Mouse (Mus musculus): ENCODE measurements at regions not wholly inside any gene's neighbourhood (a gene's known extent, or its start where the extent isn't known, plus 50 kb on each side); places are given as distances from the start of the nearest gene placed in this dataset.

- DNase-seq (ENCODE audit: low spot score in 2 of 2): no peak
Observed at GRCm38 (mm10) chr5:26338191-26338590, 80.7 kb downstream of the Gm7361 start.

GRCm38 (mm10) chr5:26339266-26339665 is 81.8 kb downstream of the Gm7361 start:
- DNase-seq (ENCODE audit: low spot score in 2 of 2): no peak

- no peak for DNase-seq (ENCODE audit: low spot score in 2 of 2)
Observed at GRCm38 (mm10) chr5:26355156-26355555, 97.7 kb downstream of the Gm7361 start.

- no peak for DNase-seq (ENCODE audit: low spot score in 2 of 2)
Observed at GRCm38 (mm10) chr5:26359082-26359481, 101.6 kb downstream of the Gm7361 start.

- DNase-seq (ENCODE audit: low spot score in 2 of 2): no peak
Observed at GRCm38 (mm10) chr5:26374175-26374984, 116.9 kb downstream of the Gm7361 start.

GRCm38 (mm10) chr5:26407088-26407672 is 149.7 kb downstream of the Gm7361 start:
- no peak for DNase-seq (ENCODE audit: low spot score in 2 of 2)

GRCm38 (mm10) chr5:26413185-26413584 is 155.7 kb downstream of the Gm7361 start:
- no peak for DNase-seq (ENCODE audit: low spot score in 2 of 2)

- DNase-seq (ENCODE audit: low spot score in 2 of 2): no peak
Observed at GRCm38 (mm10) chr5:26444331-26445200, 187.1 kb downstream of the Gm7361 start.

- DNase-seq (ENCODE audit: low spot score in 2 of 2): no peak
Observed at GRCm38 (mm10) chr5:26451306-26451705, 193.8 kb downstream of the Gm7361 start.

GRCm38 (mm10) chr5:26457627-26458026 is 200.1 kb downstream of the Gm7361 start:
- no peak for DNase-seq (ENCODE audit: low spot score in 2 of 2)

- DNase-seq (ENCODE audit: low spot score in 2 of 2): no peak
Observed at GRCm38 (mm10) chr5:26466666-26467065, 209.2 kb downstream of the Gm7361 start.

GRCm38 (mm10) chr5:26485726-26486125 is 228.2 kb downstream of the Gm7361 start:
- no peak for DNase-seq (ENCODE audit: low spot score in 2 of 2)

GRCm38 (mm10) chr5:26494003-26494402 is 236.5 kb downstream of the Gm7361 start:
- no peak for DNase-seq (ENCODE audit: low spot score in 2 of 2)

GRCm38 (mm10) chr5:26497641-26498430 is 240.3 kb downstream of the Gm7361 start:
- no peak for DNase-seq (ENCODE audit: low spot score in 2 of 2)

GRCm38 (mm10) chr5:26509525-26510168 is 252.2 kb downstream of the Gm7361 start:
- no peak for DNase-seq (ENCODE audit: low spot score in 2 of 2)

GRCm38 (mm10) chr5:26513039-26513955 is 255.8 kb downstream of the Gm7361 start:
- DNase-seq (ENCODE audit: low spot score in 2 of 2): no peak

GRCm38 (mm10) chr5:26535556-26535955 is 278.1 kb downstream of the Gm7361 start:
- DNase-seq (ENCODE audit: low spot score in 2 of 2): no peak

- DNase-seq (ENCODE audit: low spot score in 2 of 2): no peak
Observed at GRCm38 (mm10) chr5:26563291-26563690, 253.7 kb upstream of the Dpp6 start.

GRCm38 (mm10) chr5:26564056-26564455 is 252.9 kb upstream of the Dpp6 start:
- no peak for DNase-seq (ENCODE audit: low spot score in 2 of 2)

GRCm38 (mm10) chr5:26572691-26573191 is 244.3 kb upstream of the Dpp6 start:
- DNase-seq (ENCODE audit: low spot score in 2 of 2): no peak

Measured in frontal cortex, postnatal 25 days (tissue).